Mouse (Mus musculus): ENCODE data around the gene Kcnk3. TPM values are rescaled to one million over a fixed set of nuclear protein-coding genes. Genes with fewer than 3 reads are reported as not detected.

Kcnk3 gene
- polyA plus RNA-seq, 1 experiment = 0.95 TPM

DNA sequence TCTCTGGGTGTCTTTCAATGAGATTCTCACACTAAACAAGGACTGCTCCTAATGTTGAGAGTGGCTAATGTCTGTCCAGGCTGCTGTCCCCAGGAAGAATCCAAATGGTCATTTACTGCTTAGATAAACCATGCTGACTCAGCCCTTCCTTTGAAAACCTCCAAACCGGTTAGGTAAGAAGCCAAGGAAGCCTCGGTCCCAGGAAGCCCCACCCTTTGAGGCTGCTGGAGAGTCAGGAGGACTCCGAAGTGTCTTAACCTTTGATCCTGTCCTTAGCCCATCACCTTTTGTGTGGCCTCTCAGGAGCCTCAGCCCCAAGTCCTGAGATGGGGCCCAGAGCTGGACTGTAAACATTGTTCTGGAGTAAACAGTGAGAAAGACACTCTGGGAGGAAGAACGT is 61.6 kb downstream of the Kcnk3 start:
- TF ChIP-seq CTCF (IDR thresholded peaks at IDR 0.05; ENCODE audit: control insufficient read depth, insufficient read depth, insufficient replicate concordance, low read depth, low read length) (no peak), POLR2A (IDR thresholded peaks at IDR 0.05; ENCODE audit: control insufficient read depth, low read depth, low read length) (no peak)
- H3K36me3 ChIP-seq (ENCODE audit: control insufficient read depth, insufficient read depth, low read length) = no peaks in the 10 kb centered on the region
- peaks cover 12% of the 10 kb centered on the region for H3K4me1 ChIP-seq (ENCODE audit: control insufficient read depth, insufficient read depth, low read length)
- H3K27me3 ChIP-seq (ENCODE audit: control insufficient read depth, insufficient read depth, low read length) = no peaks in the 10 kb centered on the region
- H3K27ac ChIP-seq (ENCODE audit: control insufficient read depth, insufficient read depth, low read depth, low read length) = no peak overlapping the region
- H3K4me3 ChIP-seq (ENCODE audit: control insufficient read depth, low read depth, low read length) = no peak overlapping the region

DNA sequence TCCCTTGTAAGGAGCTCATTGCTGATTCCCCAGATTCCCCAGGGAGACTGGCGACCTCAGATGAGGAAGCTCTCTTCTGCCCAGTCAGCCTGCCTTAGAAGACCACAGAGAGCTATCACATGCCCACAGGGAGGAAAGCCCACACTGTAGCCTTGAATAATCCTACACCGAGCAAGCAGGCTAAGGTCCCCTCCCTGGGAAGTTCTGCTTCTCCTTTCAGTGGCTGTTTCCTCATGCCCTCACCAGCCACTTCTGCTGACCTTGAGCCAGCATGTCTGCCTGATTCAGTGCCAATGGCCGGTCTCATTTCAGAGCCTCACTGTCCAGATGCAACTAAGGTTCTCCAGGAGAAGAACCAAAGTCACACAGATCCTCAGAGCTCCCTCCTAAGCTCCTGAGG is 62.8 kb downstream of the Kcnk3 start:
- Histone ChIP-seq H3K36me3 (ENCODE audit: control insufficient read depth, insufficient read depth, low read length) (peaks cover 2% of the 10 kb centered on the region), H3K4me1 (ENCODE audit: control insufficient read depth, insufficient read depth, low read length) (peaks cover 12% of the 10 kb centered on the region), H3K4me3 (ENCODE audit: control insufficient read depth, low read depth, low read length) (no peak overlapping the region), H3K27me3 (ENCODE audit: control insufficient read depth, insufficient read depth, low read length) (no peaks in the 10 kb centered on the region), H3K27ac (ENCODE audit: control insufficient read depth, insufficient read depth, low read depth, low read length) (no peak overlapping the region)
- TF ChIP-seq POLR2A (IDR thresholded peaks at IDR 0.05; ENCODE audit: control insufficient read depth, low read depth, low read length) = no peak
- no peak for TF ChIP-seq CTCF (IDR thresholded peaks at IDR 0.05; ENCODE audit: control insufficient read depth, insufficient read depth, insufficient replicate concordance, low read depth, low read length)

DNA sequence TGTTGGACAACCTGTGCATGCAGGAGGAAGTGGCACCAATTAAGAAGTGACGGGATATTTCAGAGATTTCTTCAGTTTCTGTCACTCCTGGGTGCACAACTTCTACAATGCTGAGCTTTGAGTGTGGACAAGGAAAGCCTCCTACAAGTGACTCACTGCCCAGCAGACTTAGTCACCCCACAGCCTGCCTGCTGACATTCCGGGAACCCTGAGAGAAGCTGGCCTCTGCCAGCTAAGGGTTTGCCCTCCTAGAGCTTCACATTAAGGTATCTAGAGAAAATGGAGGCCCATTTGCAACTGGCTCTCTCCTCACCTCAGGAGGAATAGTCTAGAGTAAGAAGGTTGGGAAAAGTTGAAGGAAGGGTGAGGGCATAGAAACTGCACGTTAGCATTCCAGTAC is 63.6 kb downstream of the Kcnk3 start:
- Histone ChIP-seq H3K4me1 (ENCODE audit: control insufficient read depth, insufficient read depth, low read length) (peaks cover 12% of the 10 kb centered on the region), H3K36me3 (ENCODE audit: control insufficient read depth, insufficient read depth, low read length) (peaks cover 3% of the 10 kb centered on the region), H3K27ac (ENCODE audit: control insufficient read depth, insufficient read depth, low read depth, low read length) (no peak overlapping the region), H3K4me3 (ENCODE audit: control insufficient read depth, low read depth, low read length) (no peak overlapping the region), H3K27me3 (ENCODE audit: control insufficient read depth, insufficient read depth, low read length) (no peaks in the 10 kb centered on the region)
- TF ChIP-seq POLR2A (IDR thresholded peaks at IDR 0.05; ENCODE audit: control insufficient read depth, low read depth, low read length) (no peak), CTCF (IDR thresholded peaks at IDR 0.05; ENCODE audit: control insufficient read depth, insufficient read depth, insufficient replicate concordance, low read depth, low read length) (no peak)

DNA sequence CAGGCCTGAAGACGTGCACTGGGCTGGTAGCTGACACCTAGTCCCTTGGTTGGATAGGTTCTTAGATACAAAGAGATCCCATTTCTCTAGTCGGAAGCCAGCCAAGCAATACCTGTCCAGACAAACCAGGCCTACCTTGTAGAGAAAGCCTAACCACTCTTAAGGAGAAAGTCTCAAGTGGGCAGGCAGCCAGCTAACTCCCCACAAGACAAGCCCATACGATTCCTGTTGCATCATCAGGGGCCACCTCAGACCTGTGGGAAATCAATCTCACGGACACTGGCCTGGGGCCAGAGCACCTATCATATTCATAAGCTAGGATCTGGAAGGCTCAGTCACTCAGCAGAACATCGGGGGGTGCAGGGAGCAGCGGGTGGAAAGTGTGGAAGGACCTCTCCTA is 65.3 kb downstream of the Kcnk3 start:
- TF ChIP-seq CTCF (IDR thresholded peaks at IDR 0.05; ENCODE audit: control insufficient read depth, insufficient read depth, insufficient replicate concordance, low read depth, low read length) = no peak
- TF ChIP-seq POLR2A (IDR thresholded peaks at IDR 0.05; ENCODE audit: control insufficient read depth, low read depth, low read length) = no peak
- Histone ChIP-seq H3K27me3 (ENCODE audit: control insufficient read depth, insufficient read depth, low read length) (no peaks in the 10 kb centered on the region), H3K4me3 (ENCODE audit: control insufficient read depth, low read depth, low read length) (no peak overlapping the region), H3K36me3 (ENCODE audit: control insufficient read depth, insufficient read depth, low read length) (peaks cover 5% of the 10 kb centered on the region), H3K27ac (ENCODE audit: control insufficient read depth, insufficient read depth, low read depth, low read length) (no peak overlapping the region), H3K4me1 (ENCODE audit: control insufficient read depth, insufficient read depth, low read length) (peaks cover 4% of the 10 kb centered on the region)

DNA sequence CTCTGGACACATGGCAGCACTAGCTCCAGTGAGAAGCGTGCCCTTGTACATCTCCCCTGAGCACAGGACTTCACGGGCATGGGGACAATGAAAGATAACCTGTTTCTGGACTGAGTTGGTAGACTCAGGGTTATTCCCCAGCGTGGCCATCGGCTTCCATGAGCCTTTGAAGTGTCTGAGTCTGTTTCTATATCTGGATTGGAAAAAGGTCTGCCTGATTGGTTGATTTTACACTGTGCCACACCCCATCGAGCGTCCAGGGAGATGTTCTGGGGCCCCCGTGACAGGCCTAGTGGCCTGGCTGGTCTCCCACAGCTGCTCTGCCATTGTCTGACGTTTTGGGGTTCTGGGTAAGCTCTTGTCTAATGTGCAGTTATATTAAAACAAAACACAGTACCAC is 67.1 kb downstream of the Kcnk3 start:
- H3K27ac ChIP-seq (ENCODE audit: control insufficient read depth, insufficient read depth, low read depth, low read length) = no peak overlapping the region
- peaks cover 5% of the 10 kb centered on the region for H3K36me3 ChIP-seq (ENCODE audit: control insufficient read depth, insufficient read depth, low read length)
- H3K4me1 ChIP-seq (ENCODE audit: control insufficient read depth, insufficient read depth, low read length) = no peaks in the 10 kb centered on the region
- no peak overlapping the region for H3K4me3 ChIP-seq (ENCODE audit: control insufficient read depth, low read depth, low read length)
- no peaks in the 10 kb centered on the region for H3K27me3 ChIP-seq (ENCODE audit: control insufficient read depth, insufficient read depth, low read length)
- TF ChIP-seq POLR2A (IDR thresholded peaks at IDR 0.05; ENCODE audit: control insufficient read depth, low read depth, low read length) (no peak), CTCF (IDR thresholded peaks at IDR 0.05; ENCODE audit: control insufficient read depth, insufficient read depth, insufficient replicate concordance, low read depth, low read length) (no peak)

DNA sequence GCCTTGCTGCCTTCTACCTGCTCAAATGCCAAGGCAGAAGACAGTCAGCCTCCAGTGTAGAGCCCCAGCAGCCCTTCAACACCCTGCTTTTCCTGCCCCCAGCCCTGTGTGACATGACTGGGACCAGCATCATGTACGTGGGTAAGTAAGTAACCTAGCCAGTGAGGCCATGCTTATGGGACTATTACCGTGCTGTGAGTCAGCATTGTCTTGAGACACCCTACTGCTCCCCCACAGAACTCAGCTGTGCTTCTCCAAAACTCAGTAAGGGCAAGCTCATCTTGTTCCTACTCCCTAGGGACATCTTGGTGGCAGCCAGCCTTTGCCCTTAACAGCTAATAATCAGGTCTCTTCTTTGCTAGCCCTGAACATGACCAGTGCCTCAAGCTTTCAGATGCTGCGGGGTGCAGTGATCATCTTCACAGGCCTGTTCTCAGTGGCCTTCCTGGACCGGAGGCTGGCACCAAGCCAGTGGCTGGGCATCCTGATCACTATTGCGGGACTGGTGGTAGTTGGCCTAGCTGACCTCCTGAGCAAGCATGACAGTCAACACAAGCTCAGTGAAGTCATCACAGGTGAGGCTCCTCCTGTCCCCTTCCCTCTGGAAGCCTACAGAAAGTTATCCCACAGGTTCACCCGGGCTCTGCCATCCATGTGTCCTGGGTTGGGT is 67.7 kb downstream of the Kcnk3 start:
- no peak overlapping the region for H3K27ac ChIP-seq (ENCODE audit: control insufficient read depth, insufficient read depth, low read depth, low read length)
- no peaks in the 10 kb centered on the region for H3K4me1 ChIP-seq (ENCODE audit: control insufficient read depth, insufficient read depth, low read length)
- TF ChIP-seq POLR2A (IDR thresholded peaks at IDR 0.05; ENCODE audit: control insufficient read depth, low read depth, low read length) (no peak), CTCF (IDR thresholded peaks at IDR 0.05; ENCODE audit: control insufficient read depth, insufficient read depth, insufficient replicate concordance, low read depth, low read length) (no peak)
- peaks cover 5% of the 10 kb centered on the region for H3K36me3 ChIP-seq (ENCODE audit: control insufficient read depth, insufficient read depth, low read length)
- H3K4me3 ChIP-seq (ENCODE audit: control insufficient read depth, low read depth, low read length) = no peak overlapping the region
- no peaks in the 10 kb centered on the region for H3K27me3 ChIP-seq (ENCODE audit: control insufficient read depth, insufficient read depth, low read length)

DNA sequence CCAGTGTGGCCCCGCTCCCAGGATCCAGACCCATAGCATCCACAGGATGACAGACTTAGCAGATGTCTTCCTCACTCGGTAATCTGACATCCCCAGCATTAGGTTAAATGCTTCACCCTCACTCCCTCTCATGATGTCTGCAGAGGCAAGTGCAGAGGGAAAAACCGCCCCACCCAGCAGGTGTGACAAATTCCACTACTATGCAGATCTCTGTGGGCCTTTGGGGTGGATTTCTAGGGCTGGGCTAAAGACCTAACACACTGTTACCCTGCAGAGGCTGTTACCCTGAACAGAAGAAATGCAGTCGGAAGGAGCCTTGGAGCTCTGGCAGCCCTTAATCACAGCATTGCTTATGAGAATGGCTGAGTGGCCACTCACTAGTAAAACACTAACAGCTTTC is 71.1 kb downstream of the Kcnk3 start:
- H3K4me1 ChIP-seq (ENCODE audit: control insufficient read depth, insufficient read depth, low read length) = no peaks in the 10 kb centered on the region
- no peak for TF ChIP-seq POLR2A (IDR thresholded peaks at IDR 0.05; ENCODE audit: control insufficient read depth, low read depth, low read length)
- no peak for TF ChIP-seq CTCF (IDR thresholded peaks at IDR 0.05; ENCODE audit: control insufficient read depth, insufficient read depth, insufficient replicate concordance, low read depth, low read length)
- H3K27ac ChIP-seq (ENCODE audit: control insufficient read depth, insufficient read depth, low read depth, low read length) = no peak overlapping the region
- H3K27me3 ChIP-seq (ENCODE audit: control insufficient read depth, insufficient read depth, low read length) = no peaks in the 10 kb centered on the region
- H3K36me3 ChIP-seq (ENCODE audit: control insufficient read depth, insufficient read depth, low read length) = peaks cover 5% of the 10 kb centered on the region
- H3K4me3 ChIP-seq (ENCODE audit: control insufficient read depth, low read depth, low read length) = no peak overlapping the region
